Mouse (Mus musculus) urinary bladder, postnatal 36 days (tissue): Measurements from ENCODE around the gene Adk.
"Not testable (repeated sequence)": the region's sequence is repeated elsewhere in the genome, so short reads cannot be mapped to it uniquely, and the experiment has no call there.

Experiments used
- DNase-seq, 2 experiments: peaks; one replicate each; pipeline ENCODE4 v3.0.0; 2022; ENCODE audit warnings: low spot score in 2 of 2, mixed read lengths in 1 of 2

The Adk gene

GRCm38 (mm10) chr14:21484199-21484598, 431.8 kb downstream of the Adk start:
- DNase-seq: no peak

- DNase-seq: no peak
Observed at GRCm38 (mm10) chr14:21484693-21485092, 432.3 kb downstream of the Adk start.

GRCm38 (mm10) chr14:21485961-21486520, 433.7 kb downstream of the Adk start:
- no peak for DNase-seq

- not testable (repeated sequence) for DNase-seq
Observed at GRCm38 (mm10) chr14:21487135-21487534, 434.8 kb downstream of the Adk start.

GRCm38 (mm10) chr14:21488426-21489115, 436.2 kb downstream of the Adk start:
- DNase-seq: not testable (repeated sequence)

- no peak for DNase-seq
Observed at GRCm38 (mm10) chr14:21489116-21489485, 436.7 kb downstream of the Adk start.

- DNase-seq: no peak
Observed at GRCm38 (mm10) chr14:21490141-21490540, 437.8 kb downstream of the Adk start.
